Mouse (Mus musculus): ENCODE data around the gene Sptan1. TPM values are rescaled to one million over a fixed set of nuclear protein-coding genes. Genes with fewer than 3 reads are reported as not detected.

The Sptan1 gene
- total and polyA plus RNA-seq, 3 experiments = 73.8 to 113 (median 88.0) TPM

- no peak for TF ChIP-seq PAX5 (IDR thresholded peaks at IDR 0.05; ENCODE audit: low read length)
- TF ChIP-seq UBTF (IDR thresholded peaks at IDR 0.05; ENCODE audit: low read depth, low read length) = no peak
- no peak for TF ChIP-seq RAD21 (IDR thresholded peaks at IDR 0.05; ENCODE audit: low read depth, low read length)
- no peak for TF ChIP-seq BHLHE40 (IDR thresholded peaks at IDR 0.05; ENCODE audit: low read depth, low read length)
- no peak for TF ChIP-seq MEF2A (IDR thresholded peaks at IDR 0.05; ENCODE audit: borderline replicate concordance, low read depth, low read length)
- no peak for TF ChIP-seq TBP (conservative IDR thresholded peaks at IDR 0.05; ENCODE audit: low read depth, low read length)
- TF ChIP-seq USF2 (conservative IDR thresholded peaks at IDR 0.05; ENCODE audit: low read depth, low read length) = no peak
- TF ChIP-seq USF1 (IDR thresholded peaks at IDR 0.05; ENCODE audit: low read depth, low read length) = no peak
- no peak for TF ChIP-seq E2F4 (IDR thresholded peaks at IDR 0.05; ENCODE audit: insufficient replicate concordance, low read depth, low read length)
- no peak for TF ChIP-seq CHD2 (IDR thresholded peaks at IDR 0.05; ENCODE audit: low read length)
- TF ChIP-seq EP300 (IDR thresholded peaks at IDR 0.05; ENCODE audit: low read length) = no peak
- no peak for TF ChIP-seq ZC3H11A (IDR thresholded peaks at IDR 0.05; ENCODE audit: low read depth, low read length)
- Histone ChIP-seq H3K9ac (ENCODE audit: insufficient read depth, low read depth) (no peak overlapping the region), H3K36me3 (replicated peaks in 1 of 2; ENCODE audit: control insufficient read depth in 1 of 2, insufficient read depth in 1 of 2, low read length in 1 of 2) (peaks cover 17 to 64% of the 10 kb centered on the region in 2 experiments), H3K4me2 (ENCODE audit: insufficient read depth, low read depth, poor library complexity, severe bottlenecking) (no peak overlapping the region), H3K79me2 (replicated peaks; ENCODE audit: control insufficient read depth, extremely low read depth, insufficient read depth, poor library complexity, severe bottlenecking) (no peaks in the 10 kb centered on the region), H3K27me3 (replicated peaks) (no peaks in the 10 kb centered on the region), H3K9me3 (replicated peaks; ENCODE audit: low read length) (no peaks in the 10 kb centered on the region), H3K27ac (ENCODE audit: insufficient read depth, low read depth) (no peak overlapping the region), H3K4me1 (ENCODE audit: control insufficient read depth in 1 of 2, insufficient read depth in 2 of 2) (peaks cover 0 to 7% of the 10 kb centered on the region in 2 experiments; a peak in 2 of 4 replicates), H3K4me3 (replicated peaks in 1 of 3; ENCODE audit: low read depth in 2 of 3, low read length in 2 of 3, poor library complexity in 1 of 3) (no peak overlapping the region)
- no peak for DNase-seq (ENCODE audit: extremely low read depth)
- in situ Hi-C loops (cut with MboI; ENCODE audit: low pct_ligation_motif_present, low pct_unique_long_range_greater_than_20kb, low sequenced_read_pairs) = no loop called here
- dilution Hi-C loops (cut with MboI; ENCODE audit: extremely low pct_ligation_motif_present, extremely low pct_unique_long_range_greater_than_20kb, low sequenced_read_pairs) = no loop called here
These were observed 72.4 kb downstream of the Sptan1 start for GRCm38 (mm10) chr2:30037762-30038161.

GRCm38 (mm10) chr2:30038370-30038769 lies 73.0 kb downstream of the Sptan1 start:
- Histone ChIP-seq H3K9me3 (replicated peaks; ENCODE audit: low read length) (no peaks in the 10 kb centered on the region), H3K9ac (ENCODE audit: insufficient read depth, low read depth) (no peak overlapping the region), H3K4me1 (ENCODE audit: control insufficient read depth in 1 of 2, insufficient read depth in 2 of 2) (peaks cover 0 to 9% of the 10 kb centered on the region in 2 experiments; a peak in 2 of 4 replicates), H3K4me2 (ENCODE audit: insufficient read depth, low read depth, poor library complexity, severe bottlenecking) (no peak overlapping the region), H3K27me3 (replicated peaks) (no peaks in the 10 kb centered on the region), H3K36me3 (replicated peaks in 1 of 2; ENCODE audit: control insufficient read depth in 1 of 2, insufficient read depth in 1 of 2, low read length in 1 of 2) (peaks cover 14 to 57% of the 10 kb centered on the region in 2 experiments), H3K79me2 (replicated peaks; ENCODE audit: control insufficient read depth, extremely low read depth, insufficient read depth, poor library complexity, severe bottlenecking) (no peaks in the 10 kb centered on the region), H3K27ac (ENCODE audit: insufficient read depth, low read depth) (no peak overlapping the region), H3K4me3 (replicated peaks in 1 of 3; ENCODE audit: low read depth in 2 of 3, low read length in 2 of 3, poor library complexity in 1 of 3) (no peak overlapping the region)
- in situ Hi-C loops (cut with MboI; ENCODE audit: low pct_ligation_motif_present, low pct_unique_long_range_greater_than_20kb, low sequenced_read_pairs) = no loop called here
- dilution Hi-C loops (cut with MboI; ENCODE audit: extremely low pct_ligation_motif_present, extremely low pct_unique_long_range_greater_than_20kb, low sequenced_read_pairs) = no loop called here
- TF ChIP-seq GABPA (IDR thresholded peaks at IDR 0.05; ENCODE audit: insufficient replicate concordance, low read depth, low read length) (no peak), POLR2A (IDR thresholded peaks at IDR 0.05; ENCODE audit: low read depth, low read length) (no peak), BHLHE40 (IDR thresholded peaks at IDR 0.05; ENCODE audit: low read depth, low read length) (no peak), CHD2 (IDR thresholded peaks at IDR 0.05; ENCODE audit: low read length) (no peak), NELFE (IDR thresholded peaks at IDR 0.05; ENCODE audit: low read depth, low read length) (no peak), EP300 (IDR thresholded peaks at IDR 0.05; ENCODE audit: low read length) (no peak), CHD1 (IDR thresholded peaks at IDR 0.05; ENCODE audit: low read depth, low read length) (no peak), POLR2AphosphoS2 (IDR thresholded peaks at IDR 0.05; ENCODE audit: low read depth, low read length) (no peak), SMC3 (IDR thresholded peaks at IDR 0.05; ENCODE audit: low read depth, low read length) (no peak), MAX (IDR thresholded peaks at IDR 0.05; ENCODE audit: low read length) (no peak), PAX5 (IDR thresholded peaks at IDR 0.05; ENCODE audit: low read length) (no peak), ZNF384 (IDR thresholded peaks at IDR 0.05; ENCODE audit: low read depth, low read length) (no peak), MAZ (IDR thresholded peaks at IDR 0.05; ENCODE audit: low read depth, low read length) (no peak), MXI1 (IDR thresholded peaks at IDR 0.05; ENCODE audit: low read depth, low read length) (no peak)
- no peak for DNase-seq (ENCODE audit: extremely low read depth)
